Mouse (Mus musculus) embryo, embryonic 11.5 days (tissue): ENCODE measurements around the gene Gm9.
"Not testable (repeated sequence)": the region's sequence is repeated elsewhere in the genome, so short reads cannot be mapped to it uniquely, and the experiment has no call there.

Experiments used
- DNase-seq: peaks from one replicate; pipeline ENCODE4 v3.0.0-alpha.2; 2012; ENCODE audit warnings: low read depth, low spot score

Gene Gm9

DNA sequence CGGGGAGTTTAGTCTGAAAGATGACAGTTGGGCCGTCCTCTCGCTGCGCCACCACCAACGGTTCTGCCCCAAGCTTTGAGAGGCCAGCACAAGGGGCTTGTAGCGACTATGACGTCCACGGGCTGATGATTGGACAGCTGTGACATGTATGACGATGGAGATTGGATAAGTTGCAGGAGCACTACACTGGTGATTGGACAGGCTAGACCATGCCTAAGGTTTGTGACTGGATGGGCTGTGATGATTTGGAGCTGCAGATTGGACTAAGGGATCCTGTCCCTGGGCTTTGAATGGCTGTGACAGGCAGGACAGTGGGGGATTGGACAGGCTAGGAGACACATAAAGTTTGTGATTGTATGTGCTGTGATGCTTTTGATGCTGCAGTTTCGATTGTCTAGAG lies at the start of gene Gm9:
Gene Gm9, minus strand, starts transcription at position 101 of the 400 bp plus-strand sequence.
- no peak for DNase-seq

DNA sequence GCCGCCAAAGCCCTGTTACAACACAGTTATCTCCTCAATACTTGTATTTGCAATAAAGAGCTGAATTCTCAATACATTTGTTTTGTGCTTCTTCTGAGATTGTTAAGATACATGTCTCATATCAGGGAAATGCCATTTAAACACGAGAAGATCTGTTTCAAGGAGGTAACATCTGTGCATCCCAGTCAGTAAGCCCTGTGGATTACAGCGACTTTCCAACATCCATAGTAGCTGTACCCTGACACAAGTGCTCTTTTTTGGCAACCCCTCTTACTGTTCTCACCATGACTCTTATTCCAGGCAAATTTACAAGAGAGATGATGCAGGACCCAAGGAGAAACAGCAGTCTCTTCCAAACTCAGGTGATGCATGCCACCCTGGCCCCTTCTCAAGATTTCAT lies 38.8 kb upstream of the Gm9 start, which contains the start of gene Rhox3a:
Gene Rhox3a, plus strand, starts transcription at position 301 of the 400 bp plus-strand sequence.
- DNase-seq, result not testable (repeated sequence)

DNA sequence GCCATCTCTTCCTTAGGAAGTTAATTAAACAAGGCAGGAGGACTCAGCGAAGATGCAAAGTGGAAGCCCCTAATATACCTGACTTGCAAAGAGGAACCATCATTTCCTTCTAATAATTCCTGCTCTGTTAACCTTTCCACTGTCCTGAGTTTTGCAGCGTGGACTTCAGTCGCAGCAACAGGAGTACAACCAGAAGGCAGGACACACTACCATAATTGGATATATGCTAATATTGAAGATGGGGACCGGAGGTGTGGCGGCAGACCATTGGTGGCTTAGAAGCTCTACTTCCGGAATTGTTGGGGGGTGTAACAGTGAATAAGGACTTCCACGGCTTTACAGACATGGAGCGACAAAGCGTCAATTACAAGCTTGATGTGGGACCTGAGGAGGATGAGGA lies 33.8 kb upstream of the Gm9 start, which contains the start of gene Rhox2a:
Gene Rhox2a, plus strand, starts transcription at position 301 of the 400 bp plus-strand sequence.
- not testable (repeated sequence) for DNase-seq

DNA sequence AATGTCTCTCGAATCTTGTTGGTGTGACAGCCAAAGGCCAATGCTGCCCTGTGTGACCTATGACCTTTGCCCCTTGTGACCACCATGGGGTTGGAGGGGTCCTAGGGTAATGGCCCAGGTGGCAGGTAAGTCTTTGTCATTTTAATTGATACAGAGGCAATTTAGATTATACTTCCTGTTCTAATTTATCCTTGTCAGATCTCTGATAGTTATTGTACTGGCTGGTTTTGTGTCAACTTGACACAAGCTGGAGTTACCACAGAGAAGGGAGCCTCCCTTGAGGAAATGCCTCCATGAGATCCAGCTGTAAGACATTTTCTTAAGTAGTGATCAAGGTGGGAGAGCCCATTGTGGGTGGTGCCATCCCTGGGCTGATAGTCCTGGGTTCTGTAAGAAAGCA lies 11.3 kb upstream of the Gm9 start, which contains the start of gene Rhox1:
Gene Rhox1, minus strand, starts transcription at position 101 of the 400 bp plus-strand sequence.
- not testable (repeated sequence) for DNase-seq

DNA sequence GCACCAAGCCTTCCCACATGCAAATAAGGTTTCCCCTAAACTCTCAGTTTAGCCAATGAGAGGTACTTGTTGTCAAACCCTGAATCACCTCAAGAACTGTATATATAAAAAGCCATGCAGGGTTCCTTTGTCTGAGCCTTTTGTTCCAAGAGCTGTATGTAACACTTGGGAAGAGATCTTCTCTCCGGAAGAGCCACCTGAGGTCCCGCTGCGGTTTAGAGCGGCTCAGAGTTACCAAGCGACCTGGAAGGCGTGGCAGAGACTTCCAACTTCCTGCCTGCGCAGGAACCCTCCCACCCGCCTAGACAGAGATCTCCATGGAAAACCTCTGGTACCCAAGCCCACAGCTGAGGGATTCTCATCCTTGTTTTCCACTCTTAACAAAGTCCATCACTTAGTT lies 12.2 kb downstream of the Gm9 start:
- DNase-seq, result no peak

DNA sequence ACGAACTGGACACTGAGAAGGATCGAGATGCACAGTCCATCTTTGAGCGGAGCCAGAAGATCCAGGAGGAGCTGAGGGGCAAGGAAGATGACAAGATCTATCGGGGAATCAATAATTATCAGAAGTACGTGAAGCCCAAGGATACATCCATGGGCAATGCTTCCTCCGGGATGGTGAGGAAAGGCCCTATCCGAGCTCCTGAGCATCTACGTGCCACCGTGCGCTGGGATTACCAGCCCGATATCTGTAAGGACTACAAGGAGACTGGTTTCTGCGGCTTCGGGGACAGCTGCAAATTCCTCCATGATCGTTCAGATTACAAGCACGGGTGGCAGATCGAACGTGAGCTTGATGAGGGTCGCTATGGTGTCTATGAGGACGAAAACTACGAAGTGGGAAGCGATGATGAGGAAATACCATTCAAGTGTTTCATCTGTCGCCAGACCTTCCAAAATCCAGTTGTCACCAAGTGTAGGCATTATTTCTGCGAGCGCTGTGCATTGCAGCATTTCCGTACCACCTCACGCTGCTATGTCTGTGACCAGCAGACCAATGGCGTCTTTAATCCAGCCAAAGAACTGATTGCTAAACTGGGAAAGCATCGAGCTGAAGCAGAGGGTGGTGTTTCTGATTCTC lies 19.0 kb downstream of the Gm9 start:
- no peak for DNase-seq

DNA sequence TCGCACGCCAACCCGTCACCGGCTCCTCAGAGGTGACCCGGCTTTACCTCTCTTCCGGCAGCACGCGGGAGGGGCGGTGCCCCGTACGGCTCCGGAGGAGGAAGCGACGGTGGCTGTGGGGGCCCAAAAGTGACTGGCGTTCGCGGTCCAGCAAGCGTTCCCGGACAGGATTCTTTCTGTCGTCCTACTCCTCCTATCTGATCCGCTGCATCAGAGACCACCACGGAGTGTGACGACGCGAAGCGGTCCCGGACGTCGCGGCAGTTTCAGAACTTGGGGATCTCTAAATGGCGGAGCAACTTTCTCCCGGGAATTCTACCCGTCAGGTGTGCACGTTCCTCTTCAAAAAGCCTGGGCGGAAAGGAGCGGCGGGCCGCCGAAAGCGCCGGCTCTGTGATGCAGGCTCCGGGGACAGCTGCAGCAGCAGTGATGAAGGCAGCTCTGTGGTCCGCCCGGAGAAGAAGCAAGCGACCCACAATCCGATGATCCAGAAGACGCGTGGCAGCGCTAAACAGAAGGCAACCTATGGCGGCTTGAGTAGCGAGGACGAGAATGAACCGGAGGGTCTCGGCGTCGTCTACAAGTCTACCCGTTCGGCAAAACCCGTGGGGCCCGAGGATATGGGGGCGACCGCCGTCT lies 19.6 kb downstream of the Gm9 start, which contains the start of the genes Ndufa1 and Rnf113a1:
Gene Ndufa1, minus strand, starts transcription at position 59 of the 639 bp plus-strand sequence.
Gene Rnf113a1, plus strand, starts transcription at position 141 of the 639 bp plus-strand sequence.
- DNase-seq, result peak; percentile 39

DNA sequence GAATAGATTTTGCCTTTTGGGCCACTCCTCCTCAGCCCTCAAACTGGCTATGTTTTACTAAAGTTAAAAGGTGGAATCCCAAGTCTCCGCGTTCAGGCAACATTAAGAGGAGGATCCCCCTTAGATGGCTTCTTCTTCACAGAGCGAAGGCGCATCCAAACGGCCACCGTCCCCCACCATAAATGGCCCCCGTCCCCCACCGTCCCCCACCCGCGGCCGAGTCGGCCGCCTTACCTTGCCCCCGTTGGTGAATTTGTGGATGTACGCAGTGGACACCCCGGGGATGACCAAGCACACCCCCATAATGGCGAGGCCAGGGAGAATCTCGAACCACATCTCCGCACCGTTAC lies 20.1 kb downstream of the Gm9 start:
- DNase-seq, result no peak

DNA sequence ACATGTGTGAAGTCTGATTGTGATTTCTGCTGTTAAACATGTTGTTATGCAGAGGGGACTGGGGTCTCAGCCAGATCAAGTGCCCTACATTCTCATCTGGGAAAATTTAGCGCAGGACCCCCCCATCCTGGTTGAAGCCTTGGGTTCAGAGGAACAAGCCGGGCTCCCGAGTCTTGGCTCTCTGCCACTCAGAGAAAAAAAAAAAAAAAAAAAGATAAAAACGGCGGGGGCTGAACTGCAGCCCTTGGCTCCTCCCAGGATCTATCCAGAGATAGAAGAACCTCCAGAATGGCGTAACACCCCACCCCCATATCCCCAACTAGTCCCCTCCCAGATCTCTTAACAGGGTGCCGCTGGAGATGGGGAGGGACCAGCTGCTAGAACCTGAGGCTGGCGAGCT lies 26.4 kb downstream of the Gm9 start:
- DNase-seq, result not testable (repeated sequence)

DNA sequence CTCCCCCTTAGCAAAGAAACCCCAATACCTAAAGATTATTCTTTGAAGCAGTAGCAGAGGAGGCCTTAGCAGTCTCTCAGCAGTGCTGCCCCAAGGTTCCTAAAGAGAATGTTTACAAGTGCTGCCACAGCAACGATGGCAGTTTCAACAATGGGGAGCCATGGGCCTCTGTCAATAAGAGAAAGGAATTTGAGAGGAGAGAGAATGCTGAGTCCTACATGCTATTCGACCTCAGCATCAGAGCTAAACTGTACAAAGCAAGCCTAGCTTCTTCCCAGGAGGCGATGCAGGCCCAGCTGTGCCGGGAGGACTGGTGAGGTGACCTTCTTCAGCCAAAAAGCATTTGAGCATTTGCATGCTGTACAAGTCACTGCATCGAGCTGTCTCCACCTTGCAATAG lies 42.1 kb downstream of the Gm9 start, which contains the start of gene Akap14:
Gene Akap14, minus strand, starts transcription at position 101 of the 400 bp plus-strand sequence.
- no peak for DNase-seq

DNA sequence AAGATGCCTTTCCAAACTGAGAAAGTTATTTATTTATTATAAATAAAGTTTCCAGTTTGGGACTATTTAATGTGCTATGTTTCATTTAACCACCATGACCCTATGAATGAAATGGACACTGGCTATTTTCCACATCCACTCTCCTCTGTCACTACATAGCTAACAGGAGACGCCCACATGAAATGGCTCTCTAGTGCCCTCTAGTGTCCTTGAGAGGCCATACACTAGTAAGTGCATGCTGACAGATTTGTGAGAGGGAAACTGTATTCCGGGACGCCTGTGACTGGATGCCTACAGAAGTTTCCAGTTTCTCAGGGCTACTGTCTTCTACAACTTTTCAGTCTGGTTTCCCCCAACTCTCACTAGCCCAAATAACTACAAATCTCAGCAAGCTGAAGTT lies 43.8 kb downstream of the Gm9 start:
- peak; percentile 38 for DNase-seq

DNA sequence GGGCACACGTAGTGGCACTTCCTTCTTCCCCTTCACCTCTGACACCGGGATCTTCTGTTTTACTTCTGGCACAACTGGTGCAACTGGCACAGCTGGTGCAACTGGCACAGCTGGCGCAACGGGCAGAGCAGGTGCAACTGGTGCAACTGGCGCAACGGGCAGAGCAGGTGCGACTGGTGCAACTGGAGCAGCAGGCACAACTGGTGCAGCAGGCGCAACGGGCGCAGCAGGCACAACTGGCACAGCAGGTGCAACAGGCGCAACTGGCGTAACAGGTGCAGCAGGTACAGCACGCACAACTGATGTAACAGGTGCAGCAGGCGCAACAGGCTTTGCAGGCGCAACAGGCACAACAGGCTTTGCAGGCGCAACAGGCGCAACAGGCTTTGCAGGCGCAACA lies 47.7 kb downstream of the Gm9 start:
- DNase-seq, result no peak

DNA sequence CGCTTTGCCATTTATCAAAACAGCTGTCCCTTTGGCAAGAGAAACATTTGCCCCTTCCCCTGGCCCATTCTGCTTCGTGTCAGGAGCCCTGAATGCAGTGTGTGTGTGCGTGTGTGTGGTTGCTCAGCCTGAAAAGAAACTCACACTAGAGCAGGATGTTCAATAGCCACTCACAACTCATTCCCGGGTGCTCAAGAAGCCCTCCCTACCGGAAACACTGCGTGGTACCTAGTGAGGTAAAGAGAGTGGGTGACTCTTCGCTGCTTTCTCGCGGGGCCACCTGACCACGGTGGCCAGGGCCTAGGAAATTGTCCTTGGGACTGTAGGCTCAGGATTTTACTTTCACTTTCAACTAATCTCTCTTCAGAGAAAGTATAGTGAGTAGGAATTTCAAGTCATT lies 49.7 kb downstream of the Gm9 start:
- no peak for DNase-seq
